Comparison of ENCODE assay signal across 20 mouse cellular contexts in the genomic region with DNA sequence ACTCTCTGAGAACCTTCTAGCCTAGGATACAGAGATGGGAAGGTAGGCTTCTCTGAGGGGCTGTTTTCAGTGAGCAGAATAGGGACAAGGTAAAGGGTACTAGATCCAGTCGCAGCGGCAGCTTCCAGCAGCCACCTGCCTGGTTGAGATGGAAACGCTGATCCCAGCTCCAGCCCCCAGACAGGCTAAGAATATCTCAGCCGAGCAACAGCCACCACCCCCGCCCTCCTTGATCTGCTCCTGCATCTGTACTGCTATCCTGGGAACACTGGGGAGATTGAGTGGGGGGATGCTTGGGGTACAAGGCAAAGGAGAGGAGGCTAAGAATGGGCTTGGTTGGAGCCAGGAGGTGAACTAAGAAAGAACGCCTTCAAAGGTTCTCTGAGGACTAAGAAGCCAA. TPM values are rescaled to one million over a fixed set of nuclear protein-coding genes. Genes with fewer than 3 reads are reported as not detected.
DNase-seq lines count a peak whose midpoint lies in the region; ATAC-seq and TF ChIP-seq lines count a peak whose summit lies in the region.
"Had no signal": no experiment of that assay in that cellular context is flagged by ENCODE, and none has a peak within 500 bp of the region (broad histone marks: within the 10 kb centered on the region; RNA-seq: fewer than 3 reads in every experiment).

No protein-coding gene starts in this region.

- in situ Hi-C loops in ES-E14 (cut with MboI; ENCODE audit: low sequenced_read_pairs in 2 of 2, unreplicated experiment in 2 of 2) = loop anchor here in 1 of 2 experiments (10.0 kb wide), 2 partner anchors 45 to 75 kb away; partner anchors contain the start of gene Wnt6

- no peak overlapping the region for H3K4me3 ChIP-seq in forebrain, postnatal 0 days (ENCODE audit: low read depth, low read length)
- H3K4me3 ChIP-seq in forebrain, embryonic 16.5 days (replicated peaks; ENCODE audit: low read length) = no peak overlapping the region
- H3K4me3 ChIP-seq in ES-E14 (ENCODE audit: insufficient read depth in 1 of 2, low read depth in 1 of 2, low read length in 2 of 2, poor library complexity in 1 of 2, severe bottlenecking in 1 of 2) = no peak overlapping the region; a peak in 1 of 4 replicates
- 0 out of 2 replicates have a peak overlapping the region, but pooled peaks have one; percentile 7 for H3K4me3 ChIP-seq in olfactory bulb, adult 2 months (ENCODE audit: insufficient read depth, low read depth, low read length)
- H3K4me3 ChIP-seq: liver, embryonic 12.5 days; neural tube, embryonic 13.5 days had no signal

- H3K36me3 ChIP-seq in forebrain, postnatal 0 days (ENCODE audit: insufficient read depth) = no peaks in the 10 kb centered on the region
- H3K36me3 ChIP-seq in forebrain, embryonic 16.5 days (ENCODE audit: control insufficient read depth, insufficient read depth) = no peaks in the 10 kb centered on the region
- no peaks in the 10 kb centered on the region for H3K36me3 ChIP-seq in ES-E14 (ENCODE audit: control insufficient read depth, insufficient read depth, low read length, poor library complexity, severe bottlenecking)
- H3K36me3 ChIP-seq: liver, embryonic 12.5 days; neural tube, embryonic 13.5 days had no signal

- TF ChIP-seq POLR2A in olfactory bulb, adult 2 months (IDR thresholded peaks at IDR 0.05; ENCODE audit: insufficient read depth, low read depth, low read length) = 0 out of 2 replicates have a peak, but pooled peaks have one; percentile 17

- peaks cover 4% of the 10 kb centered on the region for H3K4me1 ChIP-seq in forebrain, postnatal 0 days (ENCODE audit: insufficient read depth)
- H3K4me1 ChIP-seq in forebrain, embryonic 16.5 days (replicated peaks; ENCODE audit: control insufficient read depth, insufficient read depth, low read length) = peaks cover 11% of the 10 kb centered on the region
- H3K4me1 ChIP-seq in ES-E14 (ENCODE audit: control insufficient read depth in 2 of 2, insufficient read depth in 2 of 2, low read length in 2 of 2, poor library complexity in 1 of 2) = peaks cover 0 to 23% of the 10 kb centered on the region in 2 experiments; a peak in 2 of 4 replicates
- peaks cover 23% of the 10 kb centered on the region for H3K4me1 ChIP-seq in olfactory bulb, adult 2 months (ENCODE audit: control insufficient read depth, insufficient read depth, low read length)

- no peak for ATAC-seq in forebrain, postnatal 0 days
- ATAC-seq in forebrain, embryonic 16.5 days = no peak
- no peak for ATAC-seq in megakaryocyte, adult 5-6 weeks (ENCODE audit: poor library complexity, severe bottlenecking)
- no peak for ATAC-seq in megakaryocyte-erythroid progenitor cell, adult 5-6 weeks (replicated peaks; ENCODE audit: low FRiP score, low TSS enrichment, poor library complexity, severe bottlenecking)
- ATAC-seq: forebrain, embryonic 14.5 days; hindbrain, embryonic 16.5 days; liver, embryonic 12.5 days; lung, postnatal 0 days; Patski had no signal

- no peak overlapping the region for H3K4me2 ChIP-seq in forebrain, postnatal 0 days (ENCODE audit: low read depth)
- no peak overlapping the region for H3K4me2 ChIP-seq in forebrain, embryonic 16.5 days (ENCODE audit: low read length)
- H3K4me2 ChIP-seq: liver, embryonic 12.5 days; neural tube, embryonic 13.5 days had no signal

- peak; percentile 27 for DNase-seq in forebrain, postnatal 0 days
- DNase-seq in ES-E14 (ENCODE audit: low read depth, low spot score) = no peak
- DNase-seq in layer of hippocampus, adult 8-10 months (ENCODE audit: low spot score in 2 of 2) = peak; percentile 63 to 64
- no peak for DNase-seq in kidney, postnatal 36 days
- DNase-seq: cerebellum, adult 2 months; heart, adult 11 months; kidney, adult 8-10 months; thymus, postnatal 4 days had no signal

- no peaks in the 10 kb centered on the region for H3K27me3 ChIP-seq in forebrain, postnatal 0 days (ENCODE audit: insufficient read depth, low read length)
- H3K27me3 ChIP-seq in forebrain, embryonic 16.5 days (replicated peaks; ENCODE audit: control insufficient read depth, insufficient read depth, low read length) = peaks cover 16% of the 10 kb centered on the region

- H3K27ac ChIP-seq in forebrain, postnatal 0 days (ENCODE audit: low read depth, low read length) = no peak overlapping the region
- no peak overlapping the region for H3K27ac ChIP-seq in forebrain, embryonic 16.5 days (ENCODE audit: low read length)
- peak overlapping the region; percentile 11; the same call in 1 of the 2 replicates for H3K27ac ChIP-seq in ES-E14 (ENCODE audit: insufficient read depth, low read depth, low read length, poor library complexity, severe bottlenecking)
- peak overlapping the region; percentile 95 for H3K27ac ChIP-seq in olfactory bulb, adult 2 months (ENCODE audit: insufficient read depth, low read depth, low read length)
- H3K27ac ChIP-seq: liver, embryonic 12.5 days; neural tube, embryonic 13.5 days had no signal

- TF ChIP-seq CTCF in forebrain, postnatal 0 days (IDR thresholded peaks at IDR 0.05; ENCODE audit: low read depth) = no peak
- no peak for TF ChIP-seq CTCF in olfactory bulb, adult 2 months (IDR thresholded peaks at IDR 0.05; ENCODE audit: insufficient read depth, low read depth, low read length)

- H3K9me3 ChIP-seq in forebrain, postnatal 0 days (ENCODE audit: low read length) = no peaks in the 10 kb centered on the region
- H3K9me3 ChIP-seq in forebrain, embryonic 16.5 days (ENCODE audit: control insufficient read depth, low read length) = no peaks in the 10 kb centered on the region
- H3K9me3 ChIP-seq in ES-E14 (ENCODE audit: control insufficient read depth, insufficient read depth, low read depth, low read length) = no peaks in the 10 kb centered on the region
- H3K9me3 ChIP-seq: liver, embryonic 12.5 days; neural tube, embryonic 13.5 days had no signal

- WGBS in forebrain, postnatal 0 days = 19% methylated on average over 6 of the region's 6 CpGs
- WGBS in forebrain, embryonic 16.5 days = 20% methylated on average over 6 of the region's 6 CpGs
- 17% methylated on average over 6 of the region's 6 CpGs for WGBS in olfactory bulb, adult 2 months

- H3K9ac ChIP-seq in forebrain, postnatal 0 days = no peak overlapping the region
- no peak overlapping the region for H3K9ac ChIP-seq in forebrain, embryonic 16.5 days (replicated peaks; ENCODE audit: low read depth, low read length)
- no peak overlapping the region for H3K9ac ChIP-seq in ES-E14 (ENCODE audit: insufficient read depth, low read depth, low read length, poor library complexity, severe bottlenecking)
- H3K9ac ChIP-seq: liver, embryonic 12.5 days; neural tube, embryonic 13.5 days had no signal

TF ChIP-seq in ES-E14, 5 proteins besides CTCF, POLR2A, EP300 and RAD21 (continues in another document):
- TF ChIP-seq ZC3H11A (IDR thresholded peaks at IDR 0.05; ENCODE audit: borderline replicate concordance, low read depth, low read length) = no peak

RNA-seq across cellular contexts. Expression of gene Cdk5r2, which starts 4.5 kb away (rescaled TPM):
- 24.2 and 27.2 TPM in 2 replicates for total RNA-seq in forebrain, postnatal 0 days (2014; rRNA removed)
- polyA plus RNA-seq in forebrain, postnatal 0 days (2015; fragmentation: Nextera tagmentation; extraction: Ambion mirVana) = 9.7 and 10.0 TPM in 2 replicates
- polyA plus RNA-seq in forebrain, embryonic 16.5 days (2015; fragmentation: Nextera tagmentation; extraction: Ambion mirVana) = 2.2 and 2.8 TPM in 2 replicates
- total RNA-seq in ES-E14 (2012; rRNA removed) = 0.26 and 0.54 TPM in 2 replicates
- 100 to 1,000 TPM; 159 to 177 (median 168) TPM for total RNA-seq in layer of hippocampus, adult 8-10 months (2022)
- not detected in 2 replicates for polyA plus RNA-seq in olfactory bulb, adult 2 months (2012; ENCODE audit: insufficient read depth, insufficient read length, low replicate concordance, missing spikeins)
- total RNA-seq in megakaryocyte, adult 5-6 weeks (2015) = not detected in 2 replicates
- not detected in 2 replicates for total RNA-seq in megakaryocyte, adult 5-6 weeks (2017)
- not detected in 2 replicates for total RNA-seq in megakaryocyte-erythroid progenitor cell, adult 5-6 weeks (2014; fragmentation: Nextera tagmentation)
- total RNA-seq in megakaryocyte-erythroid progenitor cell, adult 5-6 weeks (2017) = not detected in 2 replicates
- polyA plus RNA-seq: heart, embryonic 16.5 days; liver, embryonic 12.5 days; lung, postnatal 0 days; Patski had no signal

RNA-seq across cellular contexts. Expression of gene Fev, which starts 35.0 kb away (rescaled TPM):
- not detected in 2 replicates for total RNA-seq in forebrain, postnatal 0 days (2014; rRNA removed)
- polyA plus RNA-seq in forebrain, postnatal 0 days (2015; fragmentation: Nextera tagmentation; extraction: Ambion mirVana) = not detected in 2 replicates
- not detected in 2 replicates for polyA plus RNA-seq in forebrain, embryonic 16.5 days (2015; fragmentation: Nextera tagmentation; extraction: Ambion mirVana)
- total RNA-seq in ES-E14 (2012; rRNA removed) = not detected in 2 replicates
- not detected for total RNA-seq in layer of hippocampus, adult 8-10 months (2022)
- polyA plus RNA-seq in olfactory bulb, adult 2 months (2012; ENCODE audit: insufficient read depth, insufficient read length, low replicate concordance, missing spikeins) = not detected in 2 replicates
- not detected in 2 replicates for total RNA-seq in megakaryocyte, adult 5-6 weeks (2015)
- not detected in 2 replicates for total RNA-seq in megakaryocyte, adult 5-6 weeks (2017)
- not detected in 2 replicates for total RNA-seq in megakaryocyte-erythroid progenitor cell, adult 5-6 weeks (2014; fragmentation: Nextera tagmentation)
- total RNA-seq in megakaryocyte-erythroid progenitor cell, adult 5-6 weeks (2017) = not detected in 2 replicates
- polyA plus RNA-seq: forebrain, embryonic 14.5 days; lung, postnatal 0 days; neural tube, embryonic 13.5 days; Patski; stomach, embryonic 14.5 days had no signal

RNA-seq across cellular contexts. Expression of gene Cryba2, which starts 42.7 kb away (rescaled TPM):
- not detected in 2 replicates for total RNA-seq in forebrain, postnatal 0 days (2014; rRNA removed)
- polyA plus RNA-seq in forebrain, postnatal 0 days (2015; fragmentation: Nextera tagmentation; extraction: Ambion mirVana) = not detected in 2 replicates
- polyA plus RNA-seq in forebrain, embryonic 16.5 days (2015; fragmentation: Nextera tagmentation; extraction: Ambion mirVana) = not detected in 2 replicates
- not detected in 2 replicates for total RNA-seq in ES-E14 (2012; rRNA removed)
- total RNA-seq in layer of hippocampus, adult 8-10 months (2022) = under 1 TPM in 2 of 4 experiments, not detected in 2; 0.74 to 0.82 TPM
- not detected in 2 replicates for polyA plus RNA-seq in olfactory bulb, adult 2 months (2012; ENCODE audit: insufficient read depth, insufficient read length, low replicate concordance, missing spikeins)
- not detected in 2 replicates for total RNA-seq in megakaryocyte, adult 5-6 weeks (2015)
- total RNA-seq in megakaryocyte, adult 5-6 weeks (2017) = not detected in 2 replicates
- not detected in 2 replicates for total RNA-seq in megakaryocyte-erythroid progenitor cell, adult 5-6 weeks (2014; fragmentation: Nextera tagmentation)
- total RNA-seq in megakaryocyte-erythroid progenitor cell, adult 5-6 weeks (2017) = not detected in 2 replicates
- polyA plus RNA-seq: forebrain, embryonic 14.5 days; heart, embryonic 16.5 days; liver, embryonic 12.5 days; lung, postnatal 0 days; Patski had no signal

RNA-seq across cellular contexts. Expression of gene Wnt10a, which starts 58.9 kb away (rescaled TPM):
- total RNA-seq in forebrain, postnatal 0 days (2014; rRNA removed) = 0.15 and 0.19 TPM in 2 replicates
- 0.21 and 0.23 TPM in 2 replicates for polyA plus RNA-seq in forebrain, postnatal 0 days (2015; fragmentation: Nextera tagmentation; extraction: Ambion mirVana)
- polyA plus RNA-seq in forebrain, embryonic 16.5 days (2015; fragmentation: Nextera tagmentation; extraction: Ambion mirVana) = 0.46 and 0.68 TPM in 2 replicates
- 0.42 and 1.5 TPM in 2 replicates for total RNA-seq in ES-E14 (2012; rRNA removed)
- 1 to 10 TPM; 2.5 to 4.3 (median 3.3) TPM for total RNA-seq in layer of hippocampus, adult 8-10 months (2022)
- not detected in 2 replicates for polyA plus RNA-seq in olfactory bulb, adult 2 months (2012; ENCODE audit: insufficient read depth, insufficient read length, low replicate concordance, missing spikeins)
- not detected in 2 replicates for total RNA-seq in megakaryocyte, adult 5-6 weeks (2015)
- total RNA-seq in megakaryocyte, adult 5-6 weeks (2017) = not detected in 2 replicates
- not detected in 2 replicates for total RNA-seq in megakaryocyte-erythroid progenitor cell, adult 5-6 weeks (2014; fragmentation: Nextera tagmentation)
- total RNA-seq in megakaryocyte-erythroid progenitor cell, adult 5-6 weeks (2017) = not detected in 2 replicates
- polyA plus RNA-seq: liver, embryonic 12.5 days; lung, postnatal 0 days; Patski had no signal

Comparison
In these comparisons a context has a peak if more than half of its experiments do, and no peak if none do; other contexts are left out.
1. DNase-seq: peak in forebrain, postnatal 0 days (single experiment) and layer of hippocampus, adult 8-10 months (2 of 2); none in ES-E14 (single experiment) and kidney, postnatal 36 days (0 of 2).
2. H3K27ac ChIP-seq: peak in ES-E14 (single experiment) and olfactory bulb, adult 2 months (single experiment); none in forebrain, postnatal 0 days (single experiment) and forebrain, embryonic 16.5 days (single experiment).
3. RNA of gene Cdk5r2, which starts 4.5 kb away (total RNA-seq): 159 to 177 TPM in layer of hippocampus, adult 8-10 months and 24.2 to 27.2 TPM in forebrain, postnatal 0 days; 0.26 to 0.54 TPM in ES-E14, not detected in megakaryocyte, adult 5-6 weeks and not detected in megakaryocyte-erythroid progenitor cell, adult 5-6 weeks; every median in the first group is over 10 times any median in the second.